Mouse (Mus musculus) myocyte (in vitro differentiated cells): ENCODE measurements around the gene Tmem106b. TPM values are rescaled to one million over a fixed set of nuclear protein-coding genes. Genes with fewer than 3 reads are reported as not detected.

Experiments
- H3K27me3 ChIP-seq: one replicate; pipeline ENCODE4 v1.6.1; 2011; ENCODE audit not compliant: control insufficient read depth, insufficient read depth, insufficient read length
- H3K36me3 ChIP-seq: one replicate; pipeline ENCODE4 v1.6.1; 2011; ENCODE audit not compliant: control insufficient read depth, insufficient read depth
- H3K4me2 ChIP-seq: one replicate; pipeline ENCODE4 v1.6.1; 2011; ENCODE audit warnings: low read depth, control low read depth
- H3K4me3 ChIP-seq: one replicate; pipeline ENCODE4 v1.5.1; 2011; ENCODE audit warnings: mild to moderate bottlenecking, control low read depth, moderate library complexity
- H3K79me2 ChIP-seq: one replicate; pipeline ENCODE4 v1.6.1; 2011; ENCODE audit not compliant: control insufficient read depth, insufficient read depth
- H3ac ChIP-seq: one replicate; pipeline ENCODE4 v1.6.1; 2011; ENCODE audit not compliant: control insufficient read depth, insufficient read length
- CEBPB ChIP-seq: IDR thresholded peaks from 2 replicates; pipeline ENCODE4 v1.6.1; 2011; ENCODE audit warnings: mild to moderate bottlenecking, moderate library complexity; ENCODE audit not compliant: poor library complexity, insufficient read depth, severe bottlenecking
- E2F4 ChIP-seq: IDR thresholded peaks from one replicate; pipeline ENCODE4 v1.6.1; 2011; ENCODE audit warnings: mild to moderate bottlenecking, control low read depth, moderate library complexity; ENCODE audit not compliant: insufficient read depth
- MAX ChIP-seq: IDR thresholded peaks from one replicate; pipeline ENCODE4 v1.6.1; 2011; ENCODE audit warnings: low read depth, mild to moderate bottlenecking, control low read depth
- MYOD1 ChIP-seq, 3 experiments: IDR thresholded peaks; one replicate each; pipeline ENCODE4 v1.6.1; 2011; ENCODE audit warnings: control low read depth in 2 of 3, low read depth in 2 of 3, mild to moderate bottlenecking in 2 of 3, moderate library complexity in 1 of 3; ENCODE audit not compliant: insufficient read length in 2 of 3, control insufficient read depth in 1 of 3
- MYOG ChIP-seq, 3 experiments: IDR thresholded peaks; one replicate each; pipeline ENCODE4 v1.6.1; 2011; ENCODE audit warnings: control low read depth in 2 of 3, low read depth in 2 of 3, mild to moderate bottlenecking in 2 of 3; ENCODE audit not compliant: insufficient read length in 2 of 3, control insufficient read depth in 1 of 3, insufficient read depth in 1 of 3
- POLR2A ChIP-seq: IDR thresholded peaks from one replicate; pipeline ENCODE4 v1.6.1; 2011; ENCODE audit warnings: low read depth, mild to moderate bottlenecking, control low read depth, moderate library complexity; ENCODE audit not compliant: insufficient read length
- POLR2AphosphoS2 ChIP-seq: IDR thresholded peaks from one replicate; pipeline ENCODE4 v1.6.1; 2011; ENCODE audit warnings: low read depth, control low read depth; ENCODE audit not compliant: insufficient read length
- REST ChIP-seq: IDR thresholded peaks from one replicate; pipeline ENCODE4 v1.6.1; 2011; ENCODE audit warnings: mild to moderate bottlenecking, control low read depth, moderate library complexity; ENCODE audit not compliant: insufficient read depth, insufficient read length
- SRF ChIP-seq: IDR thresholded peaks from one replicate; pipeline ENCODE4 v1.6.1; 2011; ENCODE audit warnings: low read depth; ENCODE audit not compliant: control insufficient read depth, insufficient read length
- TCF12 ChIP-seq: IDR thresholded peaks from one replicate; pipeline ENCODE4 v1.6.1; 2011; ENCODE audit warnings: mild to moderate bottlenecking, control low read depth; ENCODE audit not compliant: poor library complexity, insufficient read depth, severe bottlenecking
- TCF3 ChIP-seq: IDR thresholded peaks from one replicate; pipeline ENCODE4 v1.6.1; 2011; ENCODE audit warnings: low read depth, control low read depth; ENCODE audit not compliant: insufficient read length
- USF1 ChIP-seq: IDR thresholded peaks from one replicate; pipeline ENCODE4 v1.6.1; 2011; ENCODE audit warnings: low read depth, mild to moderate bottlenecking, control low read depth, moderate library complexity
- polyA plus RNA-seq: library from polyadenylated mRNA; unstranded; fragments of >200 nt; fragmentation: generic; extraction: Trizol; gene quantifications from one replicate; pipeline ENCODE4 v1.2.1, GENCODE M21; 2012; ENCODE audit warnings: missing spikeins

Gene Tmem106b
- polyA plus RNA-seq, 1 experiment: 12.5 TPM

GRCm38 (mm10) chr6:13096656-13097435, 27.3 kb downstream of the Tmem106b start:
- no peaks in the 10 kb centered on the region for H3K79me2 ChIP-seq
- H3K27me3 ChIP-seq: no peaks in the 10 kb centered on the region
- no peak overlapping the region for H3K4me3 ChIP-seq
- H3K4me2 ChIP-seq: no peak overlapping the region
- H3K36me3 ChIP-seq: no peaks in the 10 kb centered on the region
- TF ChIP-seq MYOD1 (IDR thresholded peaks at IDR 0.05; ENCODE audit: control insufficient read depth in 1 of 3, insufficient read length in 2 of 3, low read depth in 2 of 3) (no peak), CEBPB (no peak), TCF3 (no peak), POLR2A (no peak), MAX (no peak), E2F4 (no peak), TCF12 (no peak), USF1 (no peak), MYOG (IDR thresholded peaks at IDR 0.05; ENCODE audit: control insufficient read depth in 1 of 3, insufficient read depth in 1 of 3, insufficient read length in 2 of 3, low read depth in 2 of 3) (no peak), SRF (no peak), POLR2AphosphoS2 (no peak), REST (no peak)
- no peak overlapping the region for H3ac ChIP-seq

GRCm38 (mm10) chr6:13100137-13100536, 30.6 kb downstream of the Tmem106b start:
- Histone ChIP-seq H3K4me2 (no peak overlapping the region), H3K79me2 (no peaks in the 10 kb centered on the region), H3K4me3 (no peak overlapping the region), H3ac (no peak overlapping the region), H3K27me3 (no peaks in the 10 kb centered on the region), H3K36me3 (no peaks in the 10 kb centered on the region)
- no peak for TF ChIP-seq TCF3
- TF ChIP-seq REST: no peak

GRCm38 (mm10) chr6:13108662-13109061, 39.1 kb downstream of the Tmem106b start:
- Histone ChIP-seq H3K79me2 (no peaks in the 10 kb centered on the region), H3K4me2 (no peak overlapping the region), H3K27me3 (no peaks in the 10 kb centered on the region), H3K4me3 (no peak overlapping the region), H3K36me3 (no peaks in the 10 kb centered on the region), H3ac (no peak overlapping the region)
- TF ChIP-seq CEBPB (no peak), USF1 (no peak), MAX (no peak), POLR2AphosphoS2 (no peak), E2F4 (no peak), REST (no peak), SRF (no peak), TCF12 (no peak), POLR2A (no peak), TCF3 (no peak), MYOG (IDR thresholded peaks at IDR 0.05; ENCODE audit: control insufficient read depth in 1 of 3, insufficient read depth in 1 of 3, insufficient read length in 2 of 3, low read depth in 2 of 3) (no peak), MYOD1 (IDR thresholded peaks at IDR 0.05; ENCODE audit: control insufficient read depth in 1 of 3, insufficient read length in 2 of 3, low read depth in 2 of 3) (no peak)

GRCm38 (mm10) chr6:13137255-13137654, 67.7 kb downstream of the Tmem106b start:
- H3K27me3 ChIP-seq: no peaks in the 10 kb centered on the region
- TF ChIP-seq SRF: no peak
- no peak for TF ChIP-seq TCF12
- no peak for TF ChIP-seq E2F4
- no peak for TF ChIP-seq MYOG (IDR thresholded peaks at IDR 0.05; ENCODE audit: control insufficient read depth in 1 of 3, insufficient read depth in 1 of 3, insufficient read length in 2 of 3, low read depth in 2 of 3)
- H3K79me2 ChIP-seq: no peaks in the 10 kb centered on the region
- H3K36me3 ChIP-seq: no peaks in the 10 kb centered on the region
- no peak overlapping the region for H3K4me2 ChIP-seq
- no peak overlapping the region for H3ac ChIP-seq
- no peak overlapping the region for H3K4me3 ChIP-seq

Other genes with a start within 250 kb of the Tmem106b start
- not detected for gene Vwde, start 155.2 kb downstream of the Tmem106b start, polyA plus RNA-seq